Mouse (Mus musculus): ENCODE measurements around the gene Tctex1d1. TPM values are rescaled to one million over a fixed set of nuclear protein-coding genes. Genes with fewer than 3 reads are reported as not detected.

The Tctex1d1 gene
- polyA plus RNA-seq, 1 experiment from 2014 or later: 0.42 TPM

DNA sequence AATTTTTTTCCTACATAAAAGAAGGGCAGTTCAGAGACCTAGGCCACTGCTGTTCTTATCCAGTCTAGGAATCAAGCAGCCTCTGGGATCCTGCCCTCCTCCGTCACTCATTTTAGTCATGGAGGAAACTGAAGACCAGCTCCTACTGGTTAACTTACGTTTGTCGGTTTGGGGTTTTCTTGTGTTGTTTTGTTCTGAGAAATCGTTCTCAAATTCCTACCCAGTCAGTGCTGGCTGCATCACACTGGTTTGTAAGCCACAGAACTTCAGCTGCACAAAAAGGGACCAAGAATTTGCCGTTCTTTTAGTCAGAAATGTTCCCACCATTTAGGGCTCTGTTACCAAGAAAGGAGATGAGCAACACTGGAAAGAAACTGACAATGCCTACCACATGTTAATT, 11.0 kb downstream of the Tctex1d1 start:
- no peak overlapping the region for H3K9ac ChIP-seq
- ATAC-seq (ENCODE audit: insufficient number of reproducible peaks, insufficient read depth, low FRiP score, low TSS enrichment, low read depth): no peak
- H3K9me3 ChIP-seq: no peaks in the 10 kb centered on the region
- H3K36me3 ChIP-seq: no peaks in the 10 kb centered on the region
- no peaks in the 10 kb centered on the region for H3K27me3 ChIP-seq
- peaks cover 19% of the 10 kb centered on the region for H3K4me1 ChIP-seq
- 33% methylated on average over 5 of the region's 5 CpGs for WGBS
- no peak overlapping the region for H3K4me3 ChIP-seq
- 0 out of 2 replicates have a peak overlapping the region, but pooled peaks have one; percentile 39 for H3K27ac ChIP-seq
- no peak overlapping the region for H3K4me2 ChIP-seq

DNA sequence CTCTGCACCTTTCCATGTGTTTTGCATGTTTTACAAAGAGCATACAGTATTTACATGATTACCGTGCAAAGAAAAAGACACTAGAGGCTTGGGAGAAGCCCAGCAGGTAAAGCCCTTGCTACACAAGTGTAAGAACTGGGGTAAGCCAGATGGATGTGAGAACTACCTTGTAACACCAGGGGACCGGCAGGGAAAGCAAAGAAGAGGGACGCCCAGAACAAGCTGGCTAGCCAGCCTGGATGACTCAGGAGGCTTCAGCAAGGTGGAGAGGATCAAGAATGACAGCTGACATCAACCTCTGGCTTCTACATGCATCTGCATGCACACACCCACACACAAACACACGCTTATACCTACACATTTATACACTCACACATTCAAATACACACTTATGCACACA, 11.6 kb downstream of the Tctex1d1 start:
- Histone ChIP-seq H3K27me3 (no peaks in the 10 kb centered on the region), H3K27ac (no peak overlapping the region), H3K4me3 (no peak overlapping the region), H3K4me1 (peaks cover 19% of the 10 kb centered on the region), H3K9ac (no peak overlapping the region), H3K36me3 (no peaks in the 10 kb centered on the region), H3K9me3 (no peaks in the 10 kb centered on the region), H3K4me2 (no peak overlapping the region)
- 73% methylated on average over 4 of the region's 4 CpGs for WGBS
- ATAC-seq (ENCODE audit: insufficient number of reproducible peaks, insufficient read depth, low FRiP score, low TSS enrichment, low read depth): no peak

DNA sequence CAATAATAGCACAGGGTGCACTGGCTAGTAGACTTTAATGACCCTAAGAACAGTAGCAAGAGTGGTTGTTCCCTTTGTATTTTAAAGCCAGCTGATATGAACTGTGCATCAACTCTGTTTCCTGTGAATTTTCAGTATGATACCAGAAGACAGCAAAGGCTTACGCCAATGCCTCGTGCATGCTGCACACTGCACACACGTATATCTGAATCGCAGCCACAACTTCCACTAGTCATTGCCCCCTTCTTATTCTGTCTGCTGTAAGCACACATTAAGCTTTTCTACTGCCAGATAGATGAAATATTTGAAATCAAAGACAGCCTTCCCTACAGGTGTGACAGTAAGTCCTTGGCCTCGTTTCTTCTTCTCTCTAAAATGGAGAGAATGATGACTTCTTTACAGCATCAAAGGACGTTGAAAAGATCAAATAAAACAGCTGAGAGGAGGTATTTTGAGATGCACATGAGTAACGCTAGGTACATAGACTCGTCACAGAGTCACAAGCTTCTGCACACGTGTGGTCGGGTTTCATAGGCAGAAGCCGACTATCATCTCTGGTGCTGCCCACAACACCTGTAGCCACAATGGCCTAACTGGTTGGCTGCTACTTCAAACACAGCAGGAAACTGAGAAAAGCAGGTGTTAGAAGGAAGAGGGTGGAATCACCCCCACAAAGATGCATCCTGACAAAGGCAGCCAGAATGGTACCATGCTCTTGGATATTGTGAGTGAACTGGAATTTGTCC, 12.4 kb downstream of the Tctex1d1 start:
- Histone ChIP-seq H3K27me3 (no peaks in the 10 kb centered on the region), H3K27ac (no peak overlapping the region), H3K4me1 (peaks cover 19% of the 10 kb centered on the region), H3K4me3 (no peak overlapping the region), H3K9ac (no peak overlapping the region), H3K36me3 (no peaks in the 10 kb centered on the region), H3K9me3 (no peaks in the 10 kb centered on the region), H3K4me2 (no peak overlapping the region)
- 56% methylated on average over 11 of the region's 11 CpGs for WGBS
- ATAC-seq (ENCODE audit: insufficient number of reproducible peaks, insufficient read depth, low FRiP score, low TSS enrichment, low read depth): no peak

GRCm38 (mm10) chr4:102991685-102992084, 13.3 kb downstream of the Tctex1d1 start:
- 18% methylated on average over 3 of the region's 3 CpGs for WGBS
- H3K4me1 ChIP-seq: peaks cover 19% of the 10 kb centered on the region
- no peaks in the 10 kb centered on the region for H3K9me3 ChIP-seq
- no peaks in the 10 kb centered on the region for H3K27me3 ChIP-seq
- H3K4me2 ChIP-seq: no peak overlapping the region
- no peak overlapping the region for H3K4me3 ChIP-seq
- no peaks in the 10 kb centered on the region for H3K36me3 ChIP-seq
- H3K27ac ChIP-seq: no peak overlapping the region
- no peak overlapping the region for H3K9ac ChIP-seq
- 0 out of 2 replicates have a peak, but pooled peaks have one; percentile 54 for ATAC-seq (ENCODE audit: insufficient number of reproducible peaks, insufficient read depth, low FRiP score, low TSS enrichment, low read depth)

DNA sequence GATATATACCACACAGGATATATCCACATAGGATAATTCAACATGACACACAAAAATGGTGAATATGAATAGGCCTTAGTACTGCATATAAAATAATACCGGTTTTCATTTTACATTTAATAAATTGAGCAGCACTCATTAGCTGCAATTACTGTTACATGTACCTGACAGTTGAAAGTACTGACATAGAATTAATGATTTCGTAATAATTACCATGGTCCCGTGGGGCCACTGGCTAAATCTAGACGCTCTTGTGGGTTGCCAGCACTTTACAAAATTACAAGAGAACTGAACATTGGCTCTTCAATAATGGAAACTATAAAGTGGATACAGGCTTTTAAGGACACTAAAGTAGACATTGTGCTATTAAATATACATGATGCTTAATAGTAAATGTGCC, 26.3 kb downstream of the Tctex1d1 start:
- Histone ChIP-seq H3K36me3 (no peaks in the 10 kb centered on the region), H3K4me3 (no peak overlapping the region), H3K4me2 (no peak overlapping the region), H3K9ac (no peak overlapping the region), H3K27ac (peak overlapping the region; percentile 63; the same call in 1 of the 2 replicates), H3K9me3 (no peaks in the 10 kb centered on the region), H3K4me1 (peaks cover 28% of the 10 kb centered on the region), H3K27me3 (no peaks in the 10 kb centered on the region)
- ATAC-seq (ENCODE audit: insufficient number of reproducible peaks, insufficient read depth, low FRiP score, low TSS enrichment, low read depth): no peak
- WGBS: 72% methylated on average over 4 of the region's 4 CpGs

GRCm38 (mm10) chr4:103005190-103005945, 27.0 kb downstream of the Tctex1d1 start:
- no peaks in the 10 kb centered on the region for H3K27me3 ChIP-seq
- 0 out of 2 replicates have a peak overlapping the region, but pooled peaks have one; percentile 1 for H3K4me2 ChIP-seq
- 22% methylated on average over 15 of the region's 15 CpGs for WGBS
- peak overlapping the region; percentile 63 for H3K27ac ChIP-seq
- no peak overlapping the region for H3K9ac ChIP-seq
- H3K9me3 ChIP-seq: no peaks in the 10 kb centered on the region
- no peak for ATAC-seq (ENCODE audit: insufficient number of reproducible peaks, insufficient read depth, low FRiP score, low TSS enrichment, low read depth)
- no peaks in the 10 kb centered on the region for H3K36me3 ChIP-seq
- peaks cover 28% of the 10 kb centered on the region for H3K4me1 ChIP-seq
- no peak overlapping the region for H3K4me3 ChIP-seq

DNA sequence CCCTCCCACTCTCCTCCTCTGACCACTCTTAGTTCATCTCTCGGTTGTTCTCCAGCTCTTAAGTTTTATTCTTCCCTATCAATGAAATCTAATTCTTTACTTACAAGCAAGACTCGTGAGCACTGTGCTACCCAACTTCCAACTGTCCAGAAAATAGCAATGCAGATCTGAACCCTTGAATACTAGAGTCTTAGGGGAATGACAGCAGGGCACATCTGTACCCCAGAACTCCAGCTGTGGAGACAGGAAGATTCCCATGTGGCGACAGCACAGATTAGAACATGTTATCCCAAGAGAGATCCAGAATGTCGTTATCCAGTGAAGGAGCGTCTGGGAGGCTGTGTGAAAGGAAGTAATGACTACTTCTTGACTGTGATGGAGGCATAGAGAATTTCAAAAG, 27.9 kb downstream of the Tctex1d1 start:
- Histone ChIP-seq H3K4me3 (no peak overlapping the region), H3K27ac (peak overlapping the region; percentile 63), H3K4me1 (peaks cover 28% of the 10 kb centered on the region), H3K36me3 (no peaks in the 10 kb centered on the region), H3K9ac (no peak overlapping the region), H3K9me3 (no peaks in the 10 kb centered on the region), H3K27me3 (no peaks in the 10 kb centered on the region), H3K4me2 (no peak overlapping the region)
- 54% methylated on average over 5 of the region's 5 CpGs for WGBS
- ATAC-seq (ENCODE audit: insufficient number of reproducible peaks, insufficient read depth, low FRiP score, low TSS enrichment, low read depth): no peak

- ATAC-seq (ENCODE audit: insufficient number of reproducible peaks, insufficient read depth, low FRiP score, low TSS enrichment, low read depth): no peak
- Histone ChIP-seq H3K9me3 (no peaks in the 10 kb centered on the region), H3K4me1 (peaks cover 33% of the 10 kb centered on the region), H3K36me3 (no peaks in the 10 kb centered on the region), H3K27me3 (no peaks in the 10 kb centered on the region), H3K27ac (peak overlapping the region; percentile 63; the same call in 1 of the 2 replicates), H3K4me3 (no peak overlapping the region), H3K4me2 (no peak overlapping the region), H3K9ac (no peak overlapping the region)
- 17% methylated on average over 4 of the region's 4 CpGs for WGBS
These were observed 28.6 kb downstream of the Tctex1d1 start for GRCm38 (mm10) chr4:103006943-103007418.

DNA sequence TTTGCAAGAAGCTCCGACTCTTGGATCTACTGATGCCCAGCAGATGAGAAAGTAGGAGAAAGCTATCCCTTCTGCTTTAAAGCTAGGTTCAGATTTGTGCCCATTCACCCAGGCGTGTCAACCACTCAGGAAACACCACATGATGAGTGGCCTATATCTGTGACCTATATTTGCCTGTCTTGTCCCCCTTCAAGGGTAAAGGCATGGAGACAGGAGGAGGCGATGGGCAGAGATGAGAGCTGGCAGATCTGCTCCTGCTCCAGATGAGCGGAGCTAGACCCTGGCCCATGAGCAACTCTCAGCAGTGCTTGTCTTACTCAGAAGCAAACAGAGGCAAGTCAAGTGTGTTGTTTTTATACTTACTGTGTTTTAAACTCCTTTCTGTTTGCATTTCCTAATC, 32.3 kb downstream of the Tctex1d1 start:
- H3K4me2 ChIP-seq: no peak overlapping the region
- WGBS: 90% methylated on average over 4 of the region's 4 CpGs
- no peak overlapping the region for H3K9ac ChIP-seq
- no peak for ATAC-seq (ENCODE audit: insufficient number of reproducible peaks, insufficient read depth, low FRiP score, low TSS enrichment, low read depth)
- H3K27ac ChIP-seq: no peak overlapping the region
- no peaks in the 10 kb centered on the region for H3K9me3 ChIP-seq
- no peaks in the 10 kb centered on the region for H3K27me3 ChIP-seq
- no peak overlapping the region for H3K4me3 ChIP-seq
- H3K36me3 ChIP-seq: no peaks in the 10 kb centered on the region
- H3K4me1 ChIP-seq: peaks cover 43% of the 10 kb centered on the region

- H3K27ac ChIP-seq: no peak overlapping the region
- no peaks in the 10 kb centered on the region for H3K36me3 ChIP-seq
- H3K4me2 ChIP-seq: no peak overlapping the region
These were observed 33.4 kb downstream of the Tctex1d1 start for GRCm38 (mm10) chr4:103011823-103012222.

GRCm38 (mm10) chr4:103013490-103013889, 35.1 kb downstream of the Tctex1d1 start:
- WGBS: 10% methylated on average over 4 of the region's 4 CpGs
- Histone ChIP-seq H3K4me2 (peak overlapping the region; percentile 39), H3K4me1 (peaks cover 21% of the 10 kb centered on the region), H3K36me3 (no peaks in the 10 kb centered on the region), H3K27me3 (no peaks in the 10 kb centered on the region), H3K9me3 (no peaks in the 10 kb centered on the region), H3K4me3 (no peak overlapping the region), H3K27ac (peak overlapping the region; percentile 48; the same call in 1 of the 2 replicates), H3K9ac (peak overlapping the region; percentile 44; the same call in 1 of the 2 replicates)
- no peak for ATAC-seq (ENCODE audit: insufficient number of reproducible peaks, insufficient read depth, low FRiP score, low TSS enrichment, low read depth)

More at GRCm38 (mm10) chr4:103011823-103012222, 33.4 kb downstream of the Tctex1d1 start:
- ATAC-seq (ENCODE audit: insufficient number of reproducible peaks, insufficient read depth, low FRiP score, low TSS enrichment, low read depth): no peak
- peaks cover 35% of the 10 kb centered on the region for H3K4me1 ChIP-seq
- H3K4me3 ChIP-seq: no peak overlapping the region
- H3K9me3 ChIP-seq: no peaks in the 10 kb centered on the region
- WGBS: 28% methylated on average over 7 of the region's 7 CpGs
- no peak overlapping the region; the same call in 1 of the 2 replicates for H3K9ac ChIP-seq
- no peaks in the 10 kb centered on the region for H3K27me3 ChIP-seq

Measured in embryonic facial prominence, embryonic 13.5 days (tissue).